Mouse (Mus musculus): ENCODE measurements around the gene Ddi1.
"Not testable (repeated sequence)": the region's sequence is repeated elsewhere in the genome, so short reads cannot be mapped to it uniquely, and the experiment has no call there.

Gene Ddi1

GRCm38 (mm10) chr9:6269796-6270280, at the start of gene Ddi1:
TSS of gene Ddi1 (minus strand) at chr9:6269846.
- no peak for DNase-seq (ENCODE audit: low spot score)

DNA sequence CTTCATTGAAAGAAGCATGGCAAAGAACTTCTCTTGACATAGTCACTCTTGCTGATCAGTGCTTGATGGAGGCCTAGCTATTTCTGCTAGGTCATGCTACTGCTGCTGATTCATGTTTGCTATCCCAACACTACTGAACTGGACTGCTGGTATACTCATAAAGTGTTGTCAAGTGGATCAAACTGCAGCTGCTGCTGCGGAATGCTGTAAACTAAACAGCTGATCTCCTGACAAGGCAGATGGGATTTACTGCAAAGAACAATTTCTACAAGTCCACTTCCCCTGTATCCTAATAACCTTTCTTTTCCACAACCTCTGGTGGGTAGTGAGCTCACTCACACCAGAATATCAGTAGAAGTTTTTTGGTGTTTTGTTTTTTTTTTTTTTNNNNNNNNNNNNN, 47.5 kb upstream of the Ddi1 start:
- no peak for DNase-seq (ENCODE audit: low spot score)

DNA sequence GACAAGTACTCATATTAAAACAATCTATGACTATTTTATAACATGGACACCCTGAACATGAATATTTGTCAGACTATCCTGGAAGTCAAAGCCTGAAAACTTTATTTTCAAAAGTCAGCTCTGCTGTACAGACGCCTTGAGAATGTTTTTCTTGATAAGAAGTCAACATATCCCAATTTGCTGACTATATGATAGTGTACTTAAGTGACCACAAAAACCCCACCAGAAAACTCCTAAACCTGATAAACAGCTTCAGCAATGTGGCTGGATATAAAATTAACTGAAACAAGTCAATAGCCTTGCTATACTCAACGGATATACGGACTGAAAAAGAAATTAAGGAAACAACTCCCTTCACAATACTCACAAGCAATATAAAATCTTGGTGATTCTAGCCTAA, 36.2 kb upstream of the Ddi1 start:
- DNase-seq (ENCODE audit: low spot score) = no peak

DNA sequence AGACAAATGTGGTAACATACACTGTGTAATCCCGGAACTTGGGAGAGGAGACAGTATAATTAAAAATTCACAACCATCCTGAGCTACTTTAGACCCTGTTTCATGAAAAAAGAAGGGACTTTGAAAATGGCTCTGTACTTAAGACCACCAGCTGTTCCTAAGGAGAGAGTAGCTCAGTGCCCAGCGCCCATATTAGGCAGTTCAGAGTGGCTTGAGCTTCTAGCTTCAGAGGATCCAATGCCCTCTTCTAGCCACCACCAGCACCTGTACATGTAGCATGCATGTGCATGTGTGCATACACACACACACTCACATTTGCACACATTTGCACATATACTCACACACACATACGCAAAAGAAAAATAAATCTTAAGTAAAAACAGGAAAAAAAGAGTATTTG, 34.9 kb upstream of the Ddi1 start:
- no peak for DNase-seq (ENCODE audit: low spot score)

GRCm38 (mm10) chr9:6302050-6302449, 32.4 kb upstream of the Ddi1 start:
- DNase-seq (ENCODE audit: low spot score) = no peak

GRCm38 (mm10) chr9:6298547-6298946, 28.9 kb upstream of the Ddi1 start:
- DNase-seq (ENCODE audit: low spot score) = no peak

DNA sequence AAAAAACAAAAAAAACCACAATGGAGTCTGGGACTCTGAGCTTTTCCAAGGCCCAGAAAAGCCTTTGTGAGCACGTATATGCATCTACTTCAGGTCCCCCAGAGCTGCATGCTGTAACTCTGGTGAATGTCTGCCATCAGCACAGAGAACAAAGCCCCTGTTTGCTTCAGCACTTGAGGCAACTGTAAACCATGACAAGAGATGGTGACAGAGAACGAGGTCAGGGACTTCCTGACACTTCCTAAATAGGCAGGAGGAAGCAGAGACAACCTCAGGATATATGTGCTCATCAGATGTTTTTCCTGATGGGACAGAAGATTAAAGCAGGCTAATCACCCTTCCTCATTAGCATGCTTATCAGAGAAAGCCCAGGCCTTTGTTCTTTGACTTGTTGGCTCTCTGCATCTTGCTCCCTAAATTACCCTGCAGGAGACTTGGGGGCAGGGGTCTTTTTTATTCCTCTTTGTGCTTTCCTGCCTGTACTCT, 19.6 kb upstream of the Ddi1 start:
- no peak for DNase-seq (ENCODE audit: low spot score)

- DNase-seq (ENCODE audit: low spot score) = no peak
These were observed 17.1 kb upstream of the Ddi1 start for GRCm38 (mm10) chr9:6286770-6287169.

DNA sequence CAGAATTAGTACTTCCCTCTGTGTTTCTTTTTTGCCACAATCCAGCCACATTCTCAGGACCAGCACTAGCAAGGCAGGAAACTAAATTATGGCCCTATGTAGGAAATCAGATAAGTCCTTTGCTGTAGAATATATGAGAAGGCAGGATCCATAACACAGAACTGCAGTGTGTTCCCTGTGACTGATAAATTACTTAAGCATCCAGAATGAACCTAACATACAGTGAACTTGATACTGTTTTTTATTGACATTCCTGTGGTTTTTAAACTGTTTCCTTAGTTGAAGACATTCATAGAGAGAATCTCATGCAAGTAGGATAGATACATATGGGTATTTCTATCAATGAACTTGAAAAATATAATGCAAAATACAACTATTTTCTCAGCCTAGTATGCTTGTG, 7.9 kb upstream of the Ddi1 start:
- DNase-seq (ENCODE audit: low spot score) = no peak

DNA sequence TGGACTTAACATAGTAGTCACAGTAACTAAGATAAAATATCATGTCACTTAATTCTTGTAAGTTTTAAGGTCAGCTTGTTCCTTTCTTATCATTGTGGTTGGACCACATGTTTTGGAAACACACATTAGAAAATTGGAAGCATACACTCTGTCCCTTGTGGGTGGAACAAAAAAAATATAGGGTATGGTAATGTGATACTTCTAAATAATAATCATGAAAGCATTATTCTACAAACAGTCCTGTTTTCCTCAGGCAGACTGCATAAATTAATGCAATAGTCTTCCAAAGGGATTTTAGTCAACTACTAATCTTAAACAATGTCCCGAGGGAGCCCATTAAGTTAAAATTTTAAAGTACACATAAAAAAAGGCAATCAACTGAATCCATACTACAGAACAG, 6.7 kb upstream of the Ddi1 start:
- DNase-seq (ENCODE audit: low spot score) = no peak

DNA sequence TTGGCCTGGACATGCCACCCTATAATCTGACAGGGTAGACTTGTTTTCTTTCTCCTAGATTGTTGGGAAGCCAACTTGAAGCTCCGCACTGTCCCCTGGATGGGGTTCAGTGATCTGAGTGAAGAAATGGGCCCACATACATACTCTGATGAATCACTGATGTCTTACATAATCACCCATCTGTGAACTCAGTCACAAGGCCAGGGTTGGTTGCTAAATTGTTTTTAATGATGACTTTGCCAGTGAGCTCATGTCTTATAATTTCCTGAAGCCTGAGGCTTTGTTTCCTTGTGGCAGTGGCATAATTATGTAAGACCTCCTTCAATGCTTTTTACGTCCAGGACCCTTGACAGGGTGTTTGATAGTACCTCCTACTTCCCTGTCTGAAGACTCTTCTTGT, 4.8 kb downstream of the Ddi1 start:
- no peak for DNase-seq (ENCODE audit: low spot score)

GRCm38 (mm10) chr9:6257072-6257471, 12.6 kb downstream of the Ddi1 start:
- DNase-seq (ENCODE audit: low spot score) = no peak

- DNase-seq (ENCODE audit: low spot score) = no peak
These were observed 17.7 kb downstream of the Ddi1 start for GRCm38 (mm10) chr9:6251990-6252389.

DNA sequence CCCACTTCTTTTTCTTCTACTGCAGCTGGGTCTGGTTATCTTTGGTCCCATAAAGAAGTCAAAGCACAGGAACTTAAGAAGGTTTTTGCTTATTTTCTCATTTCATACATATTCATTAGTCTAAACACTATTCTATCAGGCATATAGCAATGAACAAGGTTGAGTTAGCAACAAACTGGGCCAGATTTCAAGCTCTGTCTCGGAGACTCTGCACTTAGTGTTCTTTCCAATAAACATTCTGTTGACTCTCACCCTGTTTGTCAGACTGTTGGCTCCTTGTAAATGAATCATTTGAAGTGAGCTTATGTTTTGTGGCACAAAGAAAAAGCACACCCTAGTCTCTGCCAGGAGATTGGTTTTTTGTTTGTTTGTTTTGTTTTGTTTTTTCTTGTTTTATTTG, 19.3 kb downstream of the Ddi1 start:
- peak; percentile 15 for DNase-seq (ENCODE audit: low spot score)

DNA sequence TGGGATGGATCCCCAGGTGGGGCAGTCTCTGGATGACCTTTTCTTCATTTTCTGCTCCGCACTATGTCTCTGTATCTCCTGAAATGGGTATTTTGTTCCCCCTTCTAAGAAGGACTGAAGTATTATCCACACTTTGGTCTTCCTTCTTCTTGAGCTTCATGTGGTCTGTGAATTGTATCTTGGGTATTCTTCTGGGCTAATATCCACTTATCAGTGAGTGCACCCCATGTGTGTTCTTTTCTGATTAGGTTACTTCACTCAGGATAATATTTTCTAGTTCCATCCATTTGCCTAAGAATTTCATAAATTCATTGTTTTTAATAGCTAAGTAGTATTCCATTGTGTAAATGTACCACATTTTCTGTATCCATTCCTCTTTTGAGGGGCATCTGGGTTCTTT, 33.7 kb downstream of the Ddi1 start:
- not testable (repeated sequence) for DNase-seq (ENCODE audit: low spot score)

GRCm38 (mm10) chr9:6217505-6217904, 52.1 kb downstream of the Ddi1 start:
- no peak for DNase-seq (ENCODE audit: low spot score)

DNA sequence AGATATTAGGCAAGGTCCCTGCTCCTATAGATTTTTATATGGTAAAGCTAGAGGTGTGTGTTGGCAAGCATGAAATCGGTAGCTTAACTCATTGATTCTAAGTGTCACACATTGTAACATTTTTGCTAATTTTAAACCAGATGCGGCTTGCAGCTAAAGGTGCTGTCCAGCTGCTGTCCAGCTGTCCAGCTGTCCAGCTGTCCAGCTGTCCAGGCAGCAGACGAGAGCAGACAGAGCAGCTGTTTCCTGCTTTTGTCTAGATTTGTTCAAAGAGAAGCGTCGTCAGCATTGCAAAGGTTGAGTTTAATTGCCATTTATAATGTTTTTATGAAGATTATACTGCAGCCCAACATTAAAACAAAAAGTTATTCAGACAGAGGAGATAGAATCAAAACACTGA, 56.8 kb downstream of the Ddi1 start:
- DNase-seq (ENCODE audit: low spot score) = no peak
